Mouse (Mus musculus): ENCODE results near the gene Shroom3. TPM values are rescaled to one million over a fixed set of nuclear protein-coding genes. Genes with fewer than 3 reads are reported as not detected.

Shroom3 gene
- polyA plus RNA-seq, 1 experiment from 2014 or later, result 8.1 TPM

GRCm38 (mm10) chr5:92849743-92850142, 166.5 kb downstream of the Shroom3 start:
- Histone ChIP-seq H3K4me1 (replicated peaks) (no peaks in the 10 kb centered on the region), H3K9ac (no peak overlapping the region), H3K27me3 (replicated peaks) (no peaks in the 10 kb centered on the region), H3K9me3 (no peaks in the 10 kb centered on the region), H3K27ac (no peak overlapping the region), H3K4me3 (replicated peaks) (no peak overlapping the region), H3K36me3 (no peaks in the 10 kb centered on the region), H3K4me2 (replicated peaks) (no peak overlapping the region)
- 82% methylated on average over 6 of the region's 6 CpGs for WGBS
- ATAC-seq, result peak; percentile 53; the same call in 1 of the 2 replicates

DNA sequence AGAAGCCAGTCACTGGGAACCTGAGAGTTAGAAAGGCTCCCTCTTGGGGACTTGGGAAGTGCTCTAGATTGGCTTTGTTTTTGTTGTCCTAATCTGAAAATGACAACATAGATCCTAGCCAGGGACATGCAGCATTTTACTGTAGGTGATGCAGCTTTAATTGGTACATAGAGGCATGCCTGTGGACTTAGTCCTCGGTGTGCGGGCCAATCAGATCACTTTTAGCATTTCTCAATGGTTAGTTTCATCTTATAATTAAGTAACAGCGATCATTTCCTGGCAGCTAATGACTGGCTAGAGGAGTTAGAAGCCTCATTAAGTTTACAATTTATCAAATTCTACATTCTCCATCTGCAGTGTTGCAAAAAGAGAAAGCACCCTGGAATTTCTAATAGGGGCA, 167.7 kb downstream of the Shroom3 start:
- no peaks in the 10 kb centered on the region for H3K9me3 ChIP-seq
- no peak overlapping the region for H3K27ac ChIP-seq
- 75% methylated on average over 3 of the region's 3 CpGs for WGBS

GRCm38 (mm10) chr5:92854983-92855382, 171.7 kb downstream of the Shroom3 start:
- WGBS, result 69% methylated on average over 4 of the region's 4 CpGs
- no peak overlapping the region for H3K27ac ChIP-seq
- no peaks in the 10 kb centered on the region for H3K9me3 ChIP-seq
- H3K4me3 ChIP-seq (replicated peaks), result no peak overlapping the region
- no peaks in the 10 kb centered on the region for H3K27me3 ChIP-seq (replicated peaks)
- H3K9ac ChIP-seq, result no peak overlapping the region
- peaks cover 13% of the 10 kb centered on the region; the same call in 1 of the 2 replicates for H3K4me1 ChIP-seq (replicated peaks)
- no peaks in the 10 kb centered on the region for H3K36me3 ChIP-seq
- no peak for ATAC-seq
- H3K4me2 ChIP-seq (replicated peaks), result no peak overlapping the region

More for the DNA sequence above, 167.7 kb downstream of the Shroom3 start:
- Histone ChIP-seq H3K27me3 (replicated peaks) (no peaks in the 10 kb centered on the region), H3K4me2 (replicated peaks) (no peak overlapping the region), H3K4me3 (replicated peaks) (no peak overlapping the region), H3K9ac (no peak overlapping the region), H3K4me1 (replicated peaks) (peaks cover under 1% of the 10 kb centered on the region; the same call in 1 of the 2 replicates), H3K36me3 (no peaks in the 10 kb centered on the region)
- no peak for ATAC-seq

GRCm38 (mm10) chr5:92856346-92856745, 173.1 kb downstream of the Shroom3 start:
- no peaks in the 10 kb centered on the region for H3K9me3 ChIP-seq
- ATAC-seq, result no peak
- H3K4me1 ChIP-seq (replicated peaks), result peaks cover 13% of the 10 kb centered on the region; the same call in 1 of the 2 replicates
- no peak overlapping the region for H3K9ac ChIP-seq
- no peaks in the 10 kb centered on the region for H3K27me3 ChIP-seq (replicated peaks)
- no peaks in the 10 kb centered on the region for H3K36me3 ChIP-seq
- H3K4me2 ChIP-seq (replicated peaks), result 0 out of 2 replicates have a peak overlapping the region, but pooled peaks have one; percentile 24
- no peak overlapping the region for H3K27ac ChIP-seq
- H3K4me3 ChIP-seq (replicated peaks), result no peak overlapping the region
- 47% methylated on average over 15 of the region's 15 CpGs for WGBS

- Histone ChIP-seq H3K9ac (no peak overlapping the region), H3K4me1 (replicated peaks) (peaks cover 16% of the 10 kb centered on the region), H3K4me3 (replicated peaks) (no peak overlapping the region), H3K27me3 (replicated peaks) (no peaks in the 10 kb centered on the region), H3K9me3 (no peaks in the 10 kb centered on the region), H3K36me3 (no peaks in the 10 kb centered on the region), H3K4me2 (replicated peaks) (no peak overlapping the region), H3K27ac (no peak overlapping the region)
- WGBS, result 70% methylated on average over 7 of the region's 7 CpGs
- no peak for ATAC-seq
These were observed 173.9 kb downstream of the Shroom3 start for GRCm38 (mm10) chr5:92857177-92857576.

GRCm38 (mm10) chr5:92858104-92858503, 174.9 kb downstream of the Shroom3 start:
- Histone ChIP-seq H3K27ac (no peak overlapping the region), H3K4me2 (replicated peaks) (no peak overlapping the region), H3K27me3 (replicated peaks) (no peaks in the 10 kb centered on the region), H3K9me3 (no peaks in the 10 kb centered on the region), H3K36me3 (no peaks in the 10 kb centered on the region), H3K4me1 (replicated peaks) (peaks cover 16% of the 10 kb centered on the region), H3K9ac (no peak overlapping the region), H3K4me3 (replicated peaks) (no peak overlapping the region)
- 81% methylated on average over 3 of the region's 3 CpGs for WGBS
- ATAC-seq, result no peak

GRCm38 (mm10) chr5:92858576-92858975, 175.3 kb downstream of the Shroom3 start:
- H3K27ac ChIP-seq, result no peak overlapping the region
- no peak overlapping the region for H3K9ac ChIP-seq
- no peaks in the 10 kb centered on the region for H3K36me3 ChIP-seq
- ATAC-seq, result no peak
- H3K9me3 ChIP-seq, result no peaks in the 10 kb centered on the region
- no peak overlapping the region for H3K4me3 ChIP-seq (replicated peaks)
- H3K4me2 ChIP-seq (replicated peaks), result no peak overlapping the region
- peaks cover 16% of the 10 kb centered on the region for H3K4me1 ChIP-seq (replicated peaks)
- WGBS, result 92% methylated on average over 4 of the region's 4 CpGs
- H3K27me3 ChIP-seq (replicated peaks), result no peaks in the 10 kb centered on the region

GRCm38 (mm10) chr5:92861416-92862112, 178.3 kb downstream of the Shroom3 start:
- no peak overlapping the region for H3K4me2 ChIP-seq (replicated peaks)
- 49% methylated on average over 10 of the region's 10 CpGs for WGBS
- peak; percentile 71; the same call in 1 of the 2 replicates for ATAC-seq
- H3K9me3 ChIP-seq, result no peaks in the 10 kb centered on the region
- H3K9ac ChIP-seq, result no peak overlapping the region
- H3K4me3 ChIP-seq (replicated peaks), result no peak overlapping the region
- no peaks in the 10 kb centered on the region for H3K27me3 ChIP-seq (replicated peaks)
- H3K36me3 ChIP-seq, result no peaks in the 10 kb centered on the region
- H3K4me1 ChIP-seq (replicated peaks), result peaks cover 9% of the 10 kb centered on the region; the same call in 1 of the 2 replicates
- H3K27ac ChIP-seq, result no peak overlapping the region

DNA sequence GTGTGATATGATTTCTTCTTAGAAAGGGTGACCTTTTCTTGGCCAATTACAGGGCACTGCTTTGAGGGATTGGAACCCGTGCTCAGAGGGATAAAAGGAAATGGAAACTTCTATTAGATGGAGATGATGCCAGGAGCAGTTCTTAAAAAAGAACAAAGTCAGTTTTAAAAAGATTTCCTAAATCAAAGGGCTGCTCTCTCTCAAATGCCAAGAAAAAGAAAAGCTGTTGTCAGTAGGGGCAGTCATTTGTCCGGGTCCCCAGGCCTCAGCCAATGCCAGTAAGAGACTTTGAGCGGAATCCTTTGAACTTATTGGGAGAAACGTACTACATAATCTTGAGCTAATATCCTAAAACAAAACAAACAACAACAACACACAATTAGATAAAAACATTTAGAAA, 181.9 kb downstream of the Shroom3 start:
- Histone ChIP-seq H3K4me3 (replicated peaks) (no peak overlapping the region), H3K4me1 (replicated peaks) (peaks cover 3% of the 10 kb centered on the region; the same call in 1 of the 2 replicates), H3K27ac (no peak overlapping the region), H3K4me2 (replicated peaks) (no peak overlapping the region), H3K9ac (no peak overlapping the region), H3K27me3 (replicated peaks) (no peaks in the 10 kb centered on the region), H3K9me3 (no peaks in the 10 kb centered on the region), H3K36me3 (no peaks in the 10 kb centered on the region)
- ATAC-seq, result no peak
- 78% methylated on average over 4 of the region's 4 CpGs for WGBS

DNA sequence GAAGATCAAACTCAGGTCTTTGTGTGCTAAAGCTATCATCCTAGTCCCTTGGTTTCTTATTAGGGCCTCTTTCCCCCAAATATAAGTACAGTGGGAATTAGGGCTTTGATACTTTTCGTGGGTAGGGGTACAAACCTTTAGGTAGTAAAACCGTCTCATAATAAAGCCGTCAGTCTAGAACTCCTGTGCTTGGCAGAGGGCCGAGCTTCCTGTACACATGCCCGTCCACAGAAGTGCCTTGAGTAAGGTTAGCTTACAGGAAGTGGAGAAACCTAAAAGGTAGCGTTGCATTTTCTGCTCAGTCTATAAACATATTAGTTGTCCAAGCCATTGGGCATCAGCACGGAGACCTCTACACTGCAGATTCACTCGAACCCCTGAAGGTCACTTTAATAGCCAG, 183.3 kb downstream of the Shroom3 start:
- no peak overlapping the region for H3K27ac ChIP-seq
- H3K4me1 ChIP-seq (replicated peaks), result peaks cover 2% of the 10 kb centered on the region; the same call in 1 of the 2 replicates
- no peak for ATAC-seq
- H3K27me3 ChIP-seq (replicated peaks), result no peaks in the 10 kb centered on the region
- H3K9me3 ChIP-seq, result no peaks in the 10 kb centered on the region
- WGBS, result 55% methylated on average over 8 of the region's 8 CpGs
- no peak overlapping the region for H3K4me2 ChIP-seq (replicated peaks)
- H3K4me3 ChIP-seq (replicated peaks), result no peak overlapping the region
- H3K36me3 ChIP-seq, result no peaks in the 10 kb centered on the region
- no peak overlapping the region for H3K9ac ChIP-seq

GRCm38 (mm10) chr5:92867253-92867652, 184.0 kb downstream of the Shroom3 start:
- no peaks in the 10 kb centered on the region for H3K36me3 ChIP-seq
- no peak overlapping the region for H3K9ac ChIP-seq
- ATAC-seq, result no peak
- no peak overlapping the region for H3K4me2 ChIP-seq (replicated peaks)
- H3K27ac ChIP-seq, result no peak overlapping the region
- no peak overlapping the region for H3K4me3 ChIP-seq (replicated peaks)
- 46% methylated on average over 4 of the region's 4 CpGs for WGBS
- H3K4me1 ChIP-seq (replicated peaks), result no peaks in the 10 kb centered on the region
- no peaks in the 10 kb centered on the region for H3K27me3 ChIP-seq (replicated peaks)
- no peaks in the 10 kb centered on the region for H3K9me3 ChIP-seq

DNA sequence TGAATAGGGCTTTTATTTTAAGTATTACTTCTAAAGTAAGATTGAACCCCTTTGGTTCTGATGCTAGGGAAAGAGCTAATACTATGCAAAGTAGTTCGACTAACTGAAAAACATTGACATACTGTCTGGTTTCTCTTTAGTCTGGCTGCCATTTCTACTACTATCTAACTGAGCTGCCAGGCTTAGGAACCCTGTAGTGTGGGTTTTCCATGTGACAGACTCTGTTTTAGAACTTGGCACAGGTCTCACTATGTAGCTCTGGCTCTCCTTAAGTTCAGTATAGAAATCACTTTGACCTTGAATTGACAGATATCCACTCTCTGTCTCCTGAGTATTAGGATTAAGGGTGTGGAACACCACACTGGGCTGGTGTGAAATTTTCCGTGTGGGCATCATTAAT, 185.0 kb downstream of the Shroom3 start:
- Histone ChIP-seq H3K27ac (no peak overlapping the region), H3K36me3 (no peaks in the 10 kb centered on the region), H3K4me2 (replicated peaks) (no peak overlapping the region), H3K9ac (no peak overlapping the region), H3K4me3 (replicated peaks) (no peak overlapping the region), H3K9me3 (no peaks in the 10 kb centered on the region), H3K27me3 (replicated peaks) (no peaks in the 10 kb centered on the region), H3K4me1 (replicated peaks) (no peaks in the 10 kb centered on the region)
- ATAC-seq, result no peak
- 82% methylated on average over 2 of the region's 2 CpGs for WGBS

DNA sequence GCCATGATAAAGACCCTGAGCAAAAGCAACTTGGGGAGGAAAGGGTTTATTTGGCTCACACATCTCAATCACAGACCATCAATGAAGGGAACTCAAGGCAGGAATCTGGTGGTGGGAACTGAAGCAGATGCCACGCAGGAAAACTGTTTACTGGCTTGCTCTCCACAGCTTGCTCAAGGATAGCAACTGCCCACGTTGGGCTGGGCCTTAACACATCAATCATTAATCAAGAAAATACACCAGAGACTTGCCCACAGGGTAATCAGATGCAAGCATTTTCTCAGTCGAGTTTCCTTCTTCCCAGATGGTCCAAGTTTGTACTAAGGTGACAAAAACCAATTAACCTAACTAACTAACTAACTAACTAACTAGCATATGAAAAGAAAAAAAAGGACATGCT, 187.8 kb downstream of the Shroom3 start:
- H3K4me3 ChIP-seq (replicated peaks), result no peak overlapping the region
- 16% methylated on average over 3 of the region's 3 CpGs for WGBS
- no peaks in the 10 kb centered on the region for H3K36me3 ChIP-seq
- ATAC-seq, result peak; percentile 57; the same call in 1 of the 2 replicates
- H3K4me2 ChIP-seq (replicated peaks), result no peak overlapping the region
- H3K9ac ChIP-seq, result no peak overlapping the region
- H3K27ac ChIP-seq, result no peak overlapping the region
- H3K9me3 ChIP-seq, result no peaks in the 10 kb centered on the region
- no peaks in the 10 kb centered on the region for H3K27me3 ChIP-seq (replicated peaks)
- H3K4me1 ChIP-seq (replicated peaks), result no peaks in the 10 kb centered on the region
